Comparison of ENCODE assay signal across 9 mouse cellular contexts in the genomic region with DNA sequence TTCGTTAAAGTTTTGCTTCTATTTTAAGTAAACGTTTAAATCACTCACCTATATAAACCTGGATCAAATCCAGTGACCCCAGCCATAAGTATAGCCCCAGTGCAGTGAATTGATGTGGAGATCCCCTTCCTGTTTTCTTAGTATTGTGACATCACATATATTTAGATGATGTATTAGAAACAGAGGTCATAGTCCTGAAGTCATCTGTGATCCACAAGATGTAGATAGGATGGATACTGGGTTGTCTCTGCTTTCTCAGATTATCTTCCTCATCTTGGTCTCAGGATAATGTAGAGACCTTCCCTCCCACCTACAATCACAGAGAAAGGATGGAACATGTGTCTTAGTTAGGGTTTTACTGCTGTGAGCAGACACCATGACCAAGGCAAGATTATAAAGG. TPM values are rescaled to one million over a fixed set of nuclear protein-coding genes. Genes with fewer than 3 reads are reported as not detected.
DNase-seq lines count a peak whose midpoint lies in the region; ATAC-seq and TF ChIP-seq lines count a peak whose summit lies in the region.
"Had no signal": no experiment of that assay in that cellular context is flagged by ENCODE, and none has a peak within 500 bp of the region (broad histone marks: within the 10 kb centered on the region; RNA-seq: fewer than 3 reads in every experiment).

A gene (minus strand): TSS at position 101 of the 400 bp plus-strand sequence.

- 86% methylated on average over 2 of the region's 2 CpGs for WGBS in cerebellum, adult 2 months
- 76% methylated on average over 2 of the region's 2 CpGs for WGBS in lung, embryonic 16.5 days
- 68% methylated on average over 2 of the region's 2 CpGs for WGBS in kidney, adult 2 months

- no peak within 1 kb of the TSS for H3K4me2 ChIP-seq in lung, embryonic 16.5 days (ENCODE audit: low read depth, low read length)

- no peak within 1 kb of the TSS for H3K9ac ChIP-seq in lung, embryonic 16.5 days (ENCODE audit: low read length)

- H3K4me1 ChIP-seq in cerebellum, adult 2 months (ENCODE audit: control insufficient read depth, insufficient read depth, low read length): no peaks in the 10 kb centered on the region
- H3K4me1 ChIP-seq in lung, embryonic 16.5 days (replicated peaks; ENCODE audit: control insufficient read depth, insufficient read depth, low read length): peaks cover 10% of the 10 kb centered on the region
- peaks cover 8% of the 10 kb centered on the region for H3K4me1 ChIP-seq in kidney, adult 2 months (ENCODE audit: control insufficient read depth, insufficient read depth, low read length)

- no peak for DNase-seq in cerebellum, adult 2 months
- no peak for DNase-seq in cerebellum, adult 11 months
- DNase-seq in lung, postnatal 10 days: no peak
- DNase-seq in heart, postnatal 4 days: no peak
- no peak for DNase-seq in ovary, postnatal 10 days (ENCODE audit: low spot score)
- DNase-seq in kidney, adult 2 months: no peak
- DNase-seq: kidney, adult 8-10 months had no signal

- no peaks in the 10 kb centered on the region for H3K27me3 ChIP-seq in cerebellum, adult 2 months (ENCODE audit: control insufficient read depth, insufficient read depth, low read length)
- no peaks in the 10 kb centered on the region for H3K27me3 ChIP-seq in lung, embryonic 16.5 days (ENCODE audit: control insufficient read depth, insufficient read depth, low read depth, low read length)
- H3K27me3 ChIP-seq in kidney, adult 2 months (replicated peaks; ENCODE audit: control insufficient read depth, insufficient read depth, low read length): no peaks in the 10 kb centered on the region

- no peak for ATAC-seq in lung, embryonic 16.5 days (ENCODE audit: low read depth)
- ATAC-seq in monocyte, adult 5-6 weeks (replicated peaks; ENCODE audit: insufficient number of reproducible peaks, low FRiP score, low TSS enrichment, poor library complexity, severe bottlenecking): no peak

- H3K27ac ChIP-seq in cerebellum, adult 2 months (ENCODE audit: insufficient read depth, low read length): no peak within 1 kb of the TSS
- no peak within 1 kb of the TSS for H3K27ac ChIP-seq in lung, embryonic 16.5 days (ENCODE audit: low read length)
- H3K27ac ChIP-seq in kidney, adult 2 months (ENCODE audit: insufficient read depth, low read depth, low read length): no peak within 1 kb of the TSS

- H3K36me3 ChIP-seq in lung, embryonic 16.5 days (ENCODE audit: control insufficient read depth, insufficient read depth, low read length): no peaks in the 10 kb centered on the region
- no peaks in the 10 kb centered on the region for H3K36me3 ChIP-seq in kidney, adult 2 months (ENCODE audit: control insufficient read depth, insufficient read depth, low read length)

- no peaks in the 10 kb centered on the region for H3K9me3 ChIP-seq in lung, embryonic 16.5 days (ENCODE audit: control insufficient read depth, low read length)

- no peak for TF ChIP-seq POLR2A in cerebellum, adult 2 months (IDR thresholded peaks at IDR 0.05; ENCODE audit: borderline replicate concordance, insufficient read depth, low read length)
- TF ChIP-seq POLR2A in kidney, adult 2 months (IDR thresholded peaks at IDR 0.05; ENCODE audit: low read depth, low read length): no peak

- no peak within 1 kb of the TSS for H3K4me3 ChIP-seq in cerebellum, adult 2 months (replicated peaks; ENCODE audit: insufficient read depth, low read depth, low read length)
- H3K4me3 ChIP-seq in lung, embryonic 16.5 days (ENCODE audit: low read length): no peak within 1 kb of the TSS
- no peak within 1 kb of the TSS for H3K4me3 ChIP-seq in kidney, adult 2 months (ENCODE audit: insufficient read depth, low read depth, low read length)

- no peak for TF ChIP-seq CTCF in cerebellum, adult 2 months (IDR thresholded peaks at IDR 0.05; ENCODE audit: borderline replicate concordance, insufficient read depth, low read depth, low read length)
- TF ChIP-seq CTCF in kidney, adult 2 months (conservative IDR thresholded peaks at IDR 0.05; ENCODE audit: insufficient read depth, insufficient read length, low read depth, low read length): no peak

RNA-seq across cellular contexts. Expression of the gene that starts here (rescaled TPM):
- polyA plus RNA-seq in cerebellum, adult 2 months (2012; rRNA removed): 42.6 and 42.8 TPM in 2 replicates
- 10.7 and 11.5 TPM in 2 replicates for polyA plus RNA-seq in lung, embryonic 16.5 days (2015; fragmentation: Nextera tagmentation; extraction: Ambion mirVana)
- 10 to 100 TPM; 25.6 to 26.0 TPM for total RNA-seq in heart, postnatal 4 days (2021)
- total RNA-seq in monocyte, adult 5-6 weeks (2017): 10.6 to 18.1 TPM (median 13.7 TPM) in 3 replicates
- 7.8 and 9.2 TPM in 2 replicates for polyA plus RNA-seq in kidney, adult 2 months (2012; rRNA removed)
